ENCODE assay signal across 11 mouse cellular contexts in the genomic region with DNA sequence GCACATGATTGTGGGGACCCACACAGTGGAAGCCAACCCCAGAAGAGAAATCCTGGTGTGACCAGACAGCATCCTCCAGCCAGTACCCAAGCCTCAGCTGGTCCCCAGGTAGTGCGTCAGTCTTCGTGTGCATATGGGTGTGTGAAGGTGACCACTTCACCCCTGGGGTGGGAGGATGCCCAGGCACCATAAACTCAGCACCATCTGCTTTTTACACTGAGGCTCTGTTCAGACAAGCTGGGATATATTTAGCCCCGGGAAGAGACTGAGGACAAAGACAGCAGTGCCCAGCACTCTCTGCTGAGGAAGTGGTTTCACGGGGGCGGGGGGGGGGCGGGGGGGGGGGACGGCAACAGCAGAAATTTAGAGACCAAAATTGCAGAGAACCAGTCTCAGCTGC. TPM values are rescaled to one million over a fixed set of nuclear protein-coding genes. Genes with fewer than 3 reads are reported as not detected.
DNase-seq lines count a peak whose midpoint lies in the region; ATAC-seq and TF ChIP-seq lines count a peak whose summit lies in the region.
"Had no signal": no experiment of that assay in that cellular context is flagged by ENCODE, and none has a peak within 500 bp of the region (broad histone marks: within the 10 kb centered on the region; RNA-seq: fewer than 3 reads in every experiment).

No protein-coding gene starts in this region.

- H3K27me3 ChIP-seq in heart, embryonic 16.5 days (ENCODE audit: control insufficient read depth, insufficient read depth, low read length) = no peaks in the 10 kb centered on the region
- H3K27me3 ChIP-seq in liver, postnatal 0 days (ENCODE audit: insufficient read depth, low read length) = no peaks in the 10 kb centered on the region
- no peaks in the 10 kb centered on the region for H3K27me3 ChIP-seq in limb, embryonic 10.5 days (ENCODE audit: low read depth, poor library complexity, severe bottlenecking)
- no peaks in the 10 kb centered on the region for H3K27me3 ChIP-seq in neural tube, embryonic 15.5 days (replicated peaks)
- H3K27me3 ChIP-seq: liver, embryonic 13.5 days had no signal

- DNase-seq in heart, postnatal 36 days = no peak
- no peak for DNase-seq in liver, postnatal 0 days
- no peak for DNase-seq in liver
- DNase-seq in brain, adult 2 months (ENCODE audit: low read depth, low spot score) = peak; percentile 78
- no peak for DNase-seq in limb, embryonic 10.5 days (ENCODE audit: low spot score)
- no peak for DNase-seq in cerebellum, adult 9-10 months
- DNase-seq: liver, embryonic 13.5 days; thymus, adult 2 months had no signal

- intact Hi-C loops in heart, postnatal 36 days (cut with DNase I) = no loop called here

- H3K36me3 ChIP-seq in heart, embryonic 16.5 days (ENCODE audit: control insufficient read depth, insufficient read depth) = no peaks in the 10 kb centered on the region
- H3K36me3 ChIP-seq in liver, postnatal 0 days (replicated peaks; ENCODE audit: insufficient read depth, low read length) = peaks cover 6% of the 10 kb centered on the region; the same call in 1 of the 2 replicates
- no peaks in the 10 kb centered on the region for H3K36me3 ChIP-seq in limb, embryonic 10.5 days
- H3K36me3 ChIP-seq in neural tube, embryonic 15.5 days = no peaks in the 10 kb centered on the region

- H3K4me3 ChIP-seq in heart, embryonic 16.5 days (ENCODE audit: low read length) = no peak overlapping the region
- no peak overlapping the region for H3K4me3 ChIP-seq in liver, postnatal 0 days (ENCODE audit: low read depth, low read length)
- H3K4me3 ChIP-seq in limb, embryonic 10.5 days = no peak overlapping the region
- no peak overlapping the region for H3K4me3 ChIP-seq in neural tube, embryonic 15.5 days (replicated peaks)
- H3K4me3 ChIP-seq: liver, embryonic 13.5 days had no signal

- H3K4me2 ChIP-seq in heart, embryonic 16.5 days (ENCODE audit: low read depth, low read length) = no peak overlapping the region
- no peak overlapping the region for H3K4me2 ChIP-seq in liver, postnatal 0 days (ENCODE audit: low read depth, low read length)
- no peak overlapping the region for H3K4me2 ChIP-seq in neural tube, embryonic 15.5 days
- H3K4me2 ChIP-seq: liver, embryonic 13.5 days had no signal

- WGBS in heart, embryonic 16.5 days = 25% methylated on average over 4 of the region's 7 CpGs
- 35% methylated on average over 3 of the region's 7 CpGs for WGBS in liver, postnatal 0 days (ENCODE audit: insufficient replicate concordance)
- WGBS in limb, embryonic 10.5 days = 43% methylated on average over 7 of the region's 7 CpGs
- WGBS in neural tube, embryonic 15.5 days = 26% methylated on average over 7 of the region's 7 CpGs

- no peak overlapping the region for H3K9ac ChIP-seq in heart, embryonic 16.5 days (ENCODE audit: low read length)
- H3K9ac ChIP-seq in liver, postnatal 0 days (replicated peaks) = no peak overlapping the region
- no peak overlapping the region for H3K9ac ChIP-seq in neural tube, embryonic 15.5 days (replicated peaks)
- H3K9ac ChIP-seq: liver, embryonic 13.5 days had no signal

- TF ChIP-seq CTCF in liver, postnatal 0 days (IDR thresholded peaks at IDR 0.05; ENCODE audit: low read depth) = no peak

- H3K9me3 ChIP-seq in heart, embryonic 16.5 days (replicated peaks; ENCODE audit: control insufficient read depth, low read length) = no peaks in the 10 kb centered on the region
- H3K9me3 ChIP-seq in liver, postnatal 0 days (ENCODE audit: low read length) = no peaks in the 10 kb centered on the region
- no peaks in the 10 kb centered on the region for H3K9me3 ChIP-seq in limb, embryonic 10.5 days (replicated peaks)
- H3K9me3 ChIP-seq in neural tube, embryonic 15.5 days (replicated peaks) = no peaks in the 10 kb centered on the region
- H3K9me3 ChIP-seq: liver, embryonic 13.5 days had no signal

- no peak for TF ChIP-seq EP300 in liver, postnatal 0 days (IDR thresholded peaks at IDR 0.05; ENCODE audit: low read depth)

- peak; percentile 50; the same call in 1 of the 2 replicates for ATAC-seq in heart, embryonic 16.5 days (replicated peaks; ENCODE audit: extremely low read depth, insufficient read depth, low FRiP score)
- peak; percentile 9; the same call in 1 of the 2 replicates for ATAC-seq in liver, postnatal 0 days
- ATAC-seq in neural tube, embryonic 15.5 days (ENCODE audit: low FRiP score) = no peak
- ATAC-seq: activated CD4-positive, CD25-positive, alpha-beta regulatory T cell, adult 4 months had no signal

- H3K4me1 ChIP-seq in heart, embryonic 16.5 days (ENCODE audit: control insufficient read depth, insufficient read depth, low read length) = peaks cover 17% of the 10 kb centered on the region
- H3K4me1 ChIP-seq in liver, postnatal 0 days (ENCODE audit: insufficient read depth) = peaks cover 14% of the 10 kb centered on the region
- peaks cover 53% of the 10 kb centered on the region for H3K4me1 ChIP-seq in limb, embryonic 10.5 days
- H3K4me1 ChIP-seq in neural tube, embryonic 15.5 days = 0 out of 2 replicates have a peak, but pooled peaks cover 4% of the 10 kb centered on the region

- H3K27ac ChIP-seq in heart, embryonic 16.5 days (ENCODE audit: low read length) = peak overlapping the region; percentile 61
- peak overlapping the region; percentile 13; the same call in 1 of the 2 replicates for H3K27ac ChIP-seq in liver, postnatal 0 days (ENCODE audit: low read depth)
- H3K27ac ChIP-seq in limb, embryonic 10.5 days = peak overlapping the region; percentile 61
- H3K27ac ChIP-seq in neural tube, embryonic 15.5 days (replicated peaks) = no peak overlapping the region

RNA-seq across cellular contexts. Expression of gene Abtb1, which starts 30.4 kb away (rescaled TPM):
- 28.3 and 31.6 TPM in 2 replicates for polyA plus RNA-seq in heart, embryonic 16.5 days (2015; fragmentation: Nextera tagmentation; extraction: Ambion mirVana)
- 10 to 100 TPM; 28.1 to 29.2 TPM for total RNA-seq in heart, postnatal 36 days (2021)
- 36.2 and 39.1 TPM in 2 replicates for polyA plus RNA-seq in liver, postnatal 0 days (2015; fragmentation: Nextera tagmentation; extraction: Ambion mirVana)
- polyA plus RNA-seq in limb, embryonic 10.5 days (2016; fragmentation: Nextera tagmentation; extraction: Ambion mirVana) = 22.9 and 25.3 TPM in 2 replicates
- 42.4 and 45.4 TPM in 2 replicates for polyA plus RNA-seq in neural tube, embryonic 15.5 days (2015; fragmentation: Nextera tagmentation; extraction: Ambion mirVana)
